Mouse (Mus musculus): Measurements from ENCODE around the gene Usp27x.
A peak's percentile ranks its signal among the peaks of the same experiment; 100 is the strongest.

Gene Usp27x

DNA sequence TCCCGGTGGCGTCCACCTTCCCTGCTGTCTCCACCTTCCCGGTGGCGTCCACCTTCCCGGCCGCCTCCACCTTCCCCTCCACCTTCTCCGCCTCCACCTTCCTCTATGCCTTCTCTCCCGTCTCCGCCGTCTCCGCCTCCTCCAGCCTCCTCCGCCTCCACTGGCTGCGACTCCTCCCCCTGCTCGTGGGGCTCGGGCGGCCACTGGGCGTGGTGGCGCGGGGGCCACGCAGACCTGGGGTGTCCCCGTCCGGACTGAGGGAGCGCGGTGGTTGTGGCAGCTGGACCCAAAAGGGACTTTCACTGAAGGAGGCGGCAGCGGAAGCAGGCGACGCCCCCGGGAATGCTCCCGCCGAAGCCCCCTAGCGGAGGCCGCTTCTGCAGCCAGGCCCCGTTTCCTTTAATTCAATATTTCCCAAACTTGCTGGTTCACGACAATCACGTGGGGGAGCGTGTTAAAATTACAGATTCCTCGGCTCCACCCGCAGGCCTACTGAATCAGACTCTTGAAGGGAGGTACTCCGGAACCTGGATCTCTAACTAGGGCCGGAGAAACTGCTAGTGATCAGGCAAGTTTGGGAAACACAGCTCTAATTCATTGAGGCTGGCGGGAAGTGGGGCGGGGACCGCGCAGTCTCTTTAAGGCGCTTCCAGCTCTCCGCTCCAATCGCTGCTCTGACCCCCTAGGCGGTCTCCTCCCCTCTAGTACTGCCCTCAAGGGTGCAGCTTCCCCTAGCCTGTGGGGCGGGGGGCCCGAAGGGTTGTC lies at the start of gene Usp27x:
Gene Usp27x, minus strand, starts transcription at position 115 of the 765 bp plus-strand sequence.
- peak; percentile 81 to 83 for DNase-seq

- DNase-seq, result peak; percentile 66 to 81
Measured at GRCm38 (mm10) chrX:7422691-7423111, 47.1 kb upstream of the Usp27x start.

GRCm38 (mm10) chrX:7422166-7422565 lies 46.5 kb upstream of the Usp27x start:
- peak in 1 of 2 experiments; percentile 2 for DNase-seq

- DNase-seq, result peak; percentile 29 to 69
Measured at GRCm38 (mm10) chrX:7421016-7421415, 45.4 kb upstream of the Usp27x start.

- DNase-seq, result peak; percentile 11 to 20
Measured at GRCm38 (mm10) chrX:7416178-7416871, 40.7 kb upstream of the Usp27x start.

DNA sequence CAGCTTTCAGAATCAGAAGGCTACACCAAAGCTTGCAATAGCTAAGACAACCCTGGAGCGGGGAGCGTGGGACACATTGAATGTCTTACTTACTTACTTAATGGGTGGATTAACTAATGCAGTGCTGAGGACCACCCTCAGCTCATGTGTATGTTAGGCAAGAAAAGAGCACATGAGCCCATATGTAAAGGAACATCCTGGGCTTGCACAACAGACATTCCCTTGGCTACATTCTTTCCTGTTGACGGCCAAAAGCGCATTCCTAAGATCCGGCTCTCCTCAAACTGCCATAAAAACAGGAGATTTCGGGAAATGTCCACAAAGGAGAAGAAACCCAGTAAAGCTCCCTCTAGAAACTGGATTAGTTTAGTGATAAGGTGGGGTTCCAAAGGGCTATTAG lies 39.7 kb upstream of the Usp27x start:
- no peak for DNase-seq

DNA sequence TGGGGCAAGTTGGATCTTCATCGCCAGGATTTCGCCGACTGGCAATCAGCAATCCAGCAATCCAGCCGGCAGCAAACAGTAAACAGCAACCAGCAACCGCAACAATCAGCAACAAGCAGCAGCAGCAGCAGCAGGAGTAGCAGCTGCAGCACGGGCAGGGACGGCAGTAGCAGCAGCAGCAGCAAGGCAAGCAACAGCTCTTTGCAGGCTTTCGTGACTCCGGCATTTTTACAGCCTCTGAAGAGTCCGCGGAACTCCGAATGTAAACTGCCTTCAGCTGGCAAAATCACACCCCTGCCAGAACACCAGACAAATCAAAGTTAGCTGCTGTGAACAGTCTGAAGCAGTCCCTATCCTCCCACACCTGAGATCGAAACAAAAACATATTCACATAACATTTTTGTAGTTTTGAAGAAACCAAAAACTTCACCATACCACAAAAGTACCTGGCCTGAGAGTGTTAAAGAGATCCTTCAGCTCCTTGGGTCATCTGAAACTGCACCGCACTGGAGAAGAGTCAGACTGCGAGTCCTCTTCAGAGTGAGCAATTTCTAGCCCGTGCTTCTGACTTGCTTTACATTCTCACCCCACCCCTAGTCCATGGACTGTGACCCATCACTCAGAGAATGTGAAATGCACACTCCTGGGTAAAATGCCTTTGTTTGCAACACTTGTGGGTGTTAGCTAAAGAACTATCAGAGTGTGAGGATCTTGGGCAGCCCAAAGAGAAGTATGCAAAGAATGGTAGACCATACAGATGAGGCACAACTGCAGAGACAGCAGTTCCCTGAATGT lies 36.8 kb upstream of the Usp27x start:
- DNase-seq, result no peak

- DNase-seq, result no peak
Measured at GRCm38 (mm10) chrX:7376586-7376985, 956 bp upstream of the Usp27x start.

- DNase-seq, result no peak
Measured at GRCm38 (mm10) chrX:7375322-7375715, 311 bp downstream of the Usp27x start.

DNA sequence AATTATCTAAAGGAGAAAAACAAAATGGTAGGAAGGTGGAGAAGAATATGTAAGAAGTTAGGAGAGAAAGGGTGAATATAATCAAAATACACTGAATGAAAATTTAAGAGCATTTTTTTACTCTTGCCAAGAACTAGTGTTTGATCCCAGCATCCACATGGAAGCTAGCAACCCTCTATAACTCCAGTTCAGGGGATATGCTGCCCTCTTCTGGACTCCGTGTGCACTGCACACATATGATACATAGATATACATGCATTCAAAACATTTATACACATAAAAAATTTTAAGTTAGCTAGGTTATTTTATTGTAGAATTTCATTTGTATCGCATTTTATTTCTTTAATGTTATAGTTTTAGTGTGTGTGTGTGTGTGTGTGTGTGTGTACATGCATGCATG lies 50.2 kb downstream of the Usp27x start:
- DNase-seq, result no peak

- DNase-seq, result peak; percentile 66 to 80
Measured at GRCm38 (mm10) chrX:7322288-7322687, 53.3 kb downstream of the Usp27x start.

Measured in cerebellum, postnatal 25 days (tissue).